Mouse (Mus musculus): Measurements from ENCODE around the gene Gata1. TPM values are rescaled to one million over a fixed set of nuclear protein-coding genes. Genes with fewer than 3 reads are reported as not detected.
A peak's percentile ranks its signal among the peaks of the same experiment; 100 is the strongest.

Gene Gata1
- total and polyA plus RNA-seq, 3 experiments = 0.21 to 0.43 (median 0.23) TPM

- H3K9me3 ChIP-seq (replicated peaks; ENCODE audit: low read length) = no peaks in the 10 kb centered on the region
- H3K27me3 ChIP-seq (replicated peaks) = no peaks in the 10 kb centered on the region
- H3K27ac ChIP-seq (ENCODE audit: insufficient read depth, low read depth) = no peak overlapping the region
- no peaks in the 10 kb centered on the region for H3K4me1 ChIP-seq (ENCODE audit: control insufficient read depth in 1 of 2, insufficient read depth in 2 of 2)
- H3K9ac ChIP-seq (ENCODE audit: insufficient read depth, low read depth) = no peak overlapping the region
- no peak overlapping the region for H3K4me2 ChIP-seq (ENCODE audit: insufficient read depth, low read depth, poor library complexity, severe bottlenecking)
- dilution Hi-C loops (cut with MboI; ENCODE audit: extremely low pct_ligation_motif_present, extremely low pct_unique_long_range_greater_than_20kb, low sequenced_read_pairs) = no loop called here
- TF ChIP-seq MAFK (IDR thresholded peaks at IDR 0.05; ENCODE audit: insufficient replicate concordance, low read length) (no peak), CHD1 (IDR thresholded peaks at IDR 0.05; ENCODE audit: low read depth, low read length) (no peak), ZKSCAN1 (IDR thresholded peaks at IDR 0.05; ENCODE audit: borderline replicate concordance, low read depth, low read length) (no peak), KAT2A (IDR thresholded peaks at IDR 0.05; ENCODE audit: insufficient replicate concordance, low read length) (no peak), ZNF384 (IDR thresholded peaks at IDR 0.05; ENCODE audit: low read depth, low read length) (no peak), POLR2AphosphoS2 (IDR thresholded peaks at IDR 0.05; ENCODE audit: low read depth, low read length) (no peak), EP300 (IDR thresholded peaks at IDR 0.05; ENCODE audit: low read length) (no peak), ZMIZ1 (IDR thresholded peaks at IDR 0.05; ENCODE audit: low read depth, low read length) (no peak), SMC3 (IDR thresholded peaks at IDR 0.05; ENCODE audit: low read depth, low read length) (no peak), NELFE (IDR thresholded peaks at IDR 0.05; ENCODE audit: low read depth, low read length) (no peak), USF2 (conservative IDR thresholded peaks at IDR 0.05; ENCODE audit: low read depth, low read length) (no peak), GABPA (IDR thresholded peaks at IDR 0.05; ENCODE audit: insufficient replicate concordance, low read depth, low read length) (no peak), ELF1 (IDR thresholded peaks at IDR 0.05; ENCODE audit: low read depth, low read length) (no peak), JUND (conservative IDR thresholded peaks at IDR 0.05; ENCODE audit: low read depth, low read length) (no peak), MEF2A (IDR thresholded peaks at IDR 0.05; ENCODE audit: borderline replicate concordance, low read depth, low read length) (no peak), RAD21 (IDR thresholded peaks at IDR 0.05; ENCODE audit: low read depth, low read length) (no peak), ZC3H11A (IDR thresholded peaks at IDR 0.05; ENCODE audit: low read depth, low read length) (no peak), MYC (IDR thresholded peaks at IDR 0.05; ENCODE audit: low read depth, low read length) (no peak)
- DNase-seq (ENCODE audit: extremely low read depth) = no peak
- no peaks in the 10 kb centered on the region for H3K79me2 ChIP-seq (replicated peaks; ENCODE audit: control insufficient read depth, extremely low read depth, insufficient read depth, poor library complexity, severe bottlenecking)
- in situ Hi-C loops (cut with MboI; ENCODE audit: low pct_ligation_motif_present, low pct_unique_long_range_greater_than_20kb, low sequenced_read_pairs) = no loop called here
- no peak overlapping the region for H3K4me3 ChIP-seq (replicated peaks in 1 of 3; ENCODE audit: low read depth in 2 of 3, low read length in 2 of 3, poor library complexity in 1 of 3)
- peaks cover 35 to 69% of the 10 kb centered on the region in 2 experiments for H3K36me3 ChIP-seq (replicated peaks in 1 of 2; ENCODE audit: control insufficient read depth in 1 of 2, insufficient read depth in 1 of 2, low read length in 1 of 2)
Observed at GRCm38 (mm10) chrX:7937667-7938066, 40.2 kb downstream of the Gata1 start.

GRCm38 (mm10) chrX:7936874-7937273 is 41.0 kb downstream of the Gata1 start:
- no peak overlapping the region for H3K4me2 ChIP-seq (ENCODE audit: insufficient read depth, low read depth, poor library complexity, severe bottlenecking)
- H3K9me3 ChIP-seq (replicated peaks; ENCODE audit: low read length) = no peaks in the 10 kb centered on the region
- no peaks in the 10 kb centered on the region for H3K27me3 ChIP-seq (replicated peaks)
- TF ChIP-seq USF2 (conservative IDR thresholded peaks at IDR 0.05; ENCODE audit: low read depth, low read length) = no peak
- no peak for TF ChIP-seq RCOR1 (conservative IDR thresholded peaks at IDR 0.05; ENCODE audit: low read depth, low read length)
- peak in 1 of 2 experiments; percentile 19; a peak in 2 of 4 replicates for TF ChIP-seq CTCF (conservative IDR thresholded peaks at IDR 0.05 in 1 of 2, IDR thresholded peaks at IDR 0.05 in 1 of 2; ENCODE audit: low read depth in 2 of 2, low read length in 2 of 2)
- no peak for TF ChIP-seq HCFC1 (IDR thresholded peaks at IDR 0.05; ENCODE audit: low read depth, low read length)
- no peaks in the 10 kb centered on the region for H3K4me1 ChIP-seq (ENCODE audit: control insufficient read depth in 1 of 2, insufficient read depth in 2 of 2)
- DNase-seq (ENCODE audit: extremely low read depth) = no peak
- dilution Hi-C loops (cut with MboI; ENCODE audit: extremely low pct_ligation_motif_present, extremely low pct_unique_long_range_greater_than_20kb, low sequenced_read_pairs) = no loop called here
- in situ Hi-C loops (cut with MboI; ENCODE audit: low pct_ligation_motif_present, low pct_unique_long_range_greater_than_20kb, low sequenced_read_pairs) = no loop called here
- no peak overlapping the region for H3K27ac ChIP-seq (ENCODE audit: insufficient read depth, low read depth)
- no peaks in the 10 kb centered on the region for H3K79me2 ChIP-seq (replicated peaks; ENCODE audit: control insufficient read depth, extremely low read depth, insufficient read depth, poor library complexity, severe bottlenecking)
- H3K9ac ChIP-seq (ENCODE audit: insufficient read depth, low read depth) = no peak overlapping the region
- H3K36me3 ChIP-seq (replicated peaks in 1 of 2; ENCODE audit: control insufficient read depth in 1 of 2, insufficient read depth in 1 of 2, low read length in 1 of 2) = peaks cover 37 to 74% of the 10 kb centered on the region in 2 experiments
- H3K4me3 ChIP-seq (replicated peaks in 1 of 3; ENCODE audit: low read depth in 2 of 3, low read length in 2 of 3, poor library complexity in 1 of 3) = no peak overlapping the region
